Mouse (Mus musculus) spleen, postnatal 0 days (tissue): ENCODE results near the gene Atp8b3. TPM values are rescaled to one million over a fixed set of nuclear protein-coding genes. Genes with fewer than 3 reads are reported as not detected.

ENCODE experiments used
- polyA plus RNA-seq: library from polyadenylated mRNA; unstranded; fragments of >200 nt; fragmentation: Nextera tagmentation; extraction: Ambion mirVana; gene quantifications from 2 replicates; pipeline ENCODE4 v1.2.1, GENCODE M21; 2015

The Atp8b3 gene
- polyA plus RNA-seq = 0.12 and 0.22 TPM in 2 replicates

DNA sequence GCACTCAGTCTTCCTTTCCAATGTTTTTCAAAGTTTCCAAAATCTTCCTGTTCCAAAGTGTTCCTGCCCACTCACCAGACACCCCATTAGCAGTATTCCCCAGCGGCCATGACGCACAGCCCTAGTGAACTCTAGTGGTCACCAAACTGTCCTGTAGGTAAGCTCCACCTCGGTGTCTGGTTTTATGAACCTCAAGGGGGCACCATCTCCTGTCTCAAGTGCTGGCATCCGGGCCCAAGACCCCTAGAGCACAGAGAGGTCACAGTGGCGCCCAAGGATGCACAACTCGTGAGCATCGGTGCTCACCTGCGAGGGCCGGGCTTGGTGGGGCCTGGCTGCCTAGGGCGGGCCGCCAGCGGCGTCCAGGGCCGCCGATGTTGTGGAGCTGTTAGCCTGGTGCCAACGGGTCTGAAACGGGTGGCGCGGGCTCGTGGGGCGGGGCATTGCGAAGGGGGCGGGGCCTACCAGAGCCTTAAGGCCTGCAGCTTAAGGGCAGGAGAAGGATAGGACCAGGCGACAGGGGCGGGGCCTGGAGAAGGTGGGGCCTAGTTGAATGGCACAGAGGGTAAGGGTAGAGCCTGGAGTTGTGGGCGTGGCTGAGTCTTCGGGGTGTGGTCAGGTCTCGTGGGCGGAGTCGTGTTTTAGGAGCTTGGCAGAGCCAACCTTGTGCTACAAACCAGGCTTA lies at the start of gene Atp8b3:
Atp8b3 (minus strand) TSS at position 415 of the 685 bp plus-strand sequence.

DNA sequence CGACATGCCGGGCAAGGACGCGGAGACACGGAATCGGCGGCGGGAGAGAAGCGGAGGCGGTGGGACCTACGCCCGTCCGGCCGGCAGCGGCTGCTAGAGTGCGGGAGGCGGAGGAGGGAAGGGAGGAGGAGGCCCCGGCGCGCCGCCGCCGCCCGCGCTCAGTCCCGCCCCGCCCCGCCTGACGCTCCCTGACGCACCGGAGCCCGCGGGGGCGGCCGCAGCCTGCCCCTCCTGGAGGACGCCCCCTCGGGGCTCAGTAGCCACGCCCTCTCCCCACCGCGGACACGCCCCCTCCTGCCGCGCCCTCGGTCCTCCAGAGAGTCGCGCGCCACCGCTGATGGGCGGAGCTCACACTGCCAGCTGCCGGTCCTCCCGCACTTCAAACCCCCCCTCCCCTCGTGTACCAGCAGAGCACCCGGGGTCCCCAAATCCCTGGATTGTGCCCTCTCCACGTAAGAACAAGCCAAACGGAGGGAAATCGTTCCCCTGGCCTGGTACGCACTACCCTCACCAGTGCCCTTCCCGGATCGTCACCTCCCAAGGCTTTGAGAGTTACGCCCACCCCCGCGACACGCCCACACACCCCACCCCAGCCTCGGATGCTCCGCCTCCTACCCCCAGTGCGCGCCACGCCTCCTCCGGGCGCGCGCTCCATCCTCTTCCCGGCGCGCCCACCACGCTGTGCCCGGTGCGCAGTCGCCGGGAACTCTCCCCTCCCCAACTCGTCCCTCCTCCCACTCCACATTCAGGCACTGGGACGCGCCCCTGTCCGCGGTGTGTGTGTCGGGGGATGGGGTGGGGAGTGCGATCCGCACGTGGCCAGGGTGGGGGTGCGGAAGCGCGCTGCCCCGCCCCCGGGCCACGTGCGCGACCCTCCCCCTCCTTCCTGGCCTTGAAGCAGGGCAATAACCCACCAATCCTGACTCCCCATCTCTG lies 38.5 kb upstream of the Atp8b3 start, which contains the start of gene Klf16:
Klf16 (minus strand) TSS at position 127 of the 936 bp plus-strand sequence.

DNA sequence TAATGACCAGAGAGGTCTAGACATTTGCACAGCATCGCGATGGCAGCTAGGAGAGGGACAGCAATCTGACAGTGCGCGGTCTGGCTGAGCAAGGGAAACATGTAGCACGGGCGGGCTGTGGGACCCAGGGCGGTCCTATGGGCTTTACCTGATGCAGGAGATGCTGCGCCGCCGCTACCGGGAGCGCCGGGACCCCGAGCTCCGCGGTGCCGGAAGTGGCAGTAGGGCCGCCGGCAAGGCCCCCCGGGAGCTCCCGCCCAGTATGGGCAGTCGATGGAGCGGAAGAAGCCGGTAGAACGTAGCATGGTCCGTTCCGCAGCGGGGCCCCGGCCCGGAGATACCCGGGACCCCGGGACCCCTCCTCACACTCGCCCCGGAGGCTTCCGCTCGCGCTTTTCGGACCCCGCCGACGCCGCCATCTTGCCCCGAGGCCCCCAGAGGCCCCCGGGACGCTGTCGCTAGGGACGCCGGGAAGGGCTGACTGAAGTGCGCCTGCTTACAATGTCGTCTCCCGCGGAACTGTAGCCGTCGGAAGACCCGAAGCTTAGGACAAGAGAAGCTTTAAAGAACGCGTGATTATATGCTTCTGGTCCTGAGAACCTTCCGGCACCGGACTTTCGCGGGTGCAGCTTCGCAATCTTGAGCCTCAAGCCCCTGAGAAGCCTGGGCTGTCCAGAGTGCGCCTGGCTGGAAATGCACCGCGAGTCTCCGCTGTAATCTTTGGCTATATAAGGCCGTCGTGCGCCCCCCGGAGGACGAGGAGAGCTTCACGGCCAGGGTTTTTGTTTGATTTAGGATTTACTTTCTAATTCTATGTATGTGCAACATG lies 22.4 kb upstream of the Atp8b3 start, which contains the start of gene Rexo1:
Rexo1 (minus strand) TSS at position 445 of the 829 bp plus-strand sequence.

DNA sequence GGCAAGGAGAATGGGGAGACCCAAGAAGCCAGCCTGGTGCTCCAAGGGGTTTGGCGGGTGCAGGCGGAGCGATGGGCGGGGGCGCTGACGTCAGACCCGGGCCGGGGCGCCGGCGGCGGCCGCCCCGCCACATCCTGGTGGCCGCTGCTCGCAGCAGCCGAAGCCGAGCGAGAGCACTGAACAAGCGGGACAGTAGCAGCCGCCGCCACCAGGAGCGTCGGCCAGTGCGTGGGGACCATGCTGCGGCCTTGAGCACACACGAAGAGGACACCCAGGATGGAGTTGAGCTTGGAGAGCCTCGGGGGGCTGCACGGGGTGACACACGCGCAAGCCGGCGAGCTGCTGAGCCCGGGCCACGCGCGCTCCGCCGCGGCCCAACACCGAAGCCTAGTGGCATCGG lies 44.2 kb downstream of the Atp8b3 start, which contains the start of gene Onecut3:
Onecut3 (plus strand) TSS at position 104 of the 400 bp plus-strand sequence.

Other genes starting within 250 kb of the Atp8b3 start
- gene Rps15, start 246.7 kb downstream of the Atp8b3 start, polyA plus RNA-seq = 877 and 915 TPM in 2 replicates
- gene Apc2, start 243.1 kb downstream of the Atp8b3 start, polyA plus RNA-seq = 0.12 and 0.13 TPM in 2 replicates
- 51.7 and 54.7 TPM in 2 replicates for gene 2310011J03Rik, start 218.6 kb downstream of the Atp8b3 start, polyA plus RNA-seq
- 5.2 and 5.4 TPM in 2 replicates for gene Pcsk4, start 209.6 kb downstream of the Atp8b3 start, polyA plus RNA-seq
- gene Reep6, start 209.2 kb downstream of the Atp8b3 start, polyA plus RNA-seq = 5.7 and 6.7 TPM in 2 replicates
- gene Adamtsl5, start 190.7 kb downstream of the Atp8b3 start, polyA plus RNA-seq = 3.7 and 3.8 TPM in 2 replicates
- 0.12 TPM in 1 of 2 replicates, not detected in the other for gene Plk5, start 182.7 kb downstream of the Atp8b3 start, polyA plus RNA-seq
- gene Mex3d, start 151.5 kb downstream of the Atp8b3 start, polyA plus RNA-seq = 2.8 TPM in 2 replicates
- 57.4 and 67.9 TPM in 2 replicates for gene Mbd3, start 139.6 kb downstream of the Atp8b3 start, polyA plus RNA-seq
- gene Uqcr11, start 132.3 kb downstream of the Atp8b3 start, polyA plus RNA-seq = 586 and 595 TPM in 2 replicates
- gene Tcf3, start 105.5 kb downstream of the Atp8b3 start, polyA plus RNA-seq = 82.3 and 82.6 TPM in 2 replicates
- not detected in 2 replicates for gene Onecut3, start 44.3 kb downstream of the Atp8b3 start, polyA plus RNA-seq
- gene Rexo1, start 22.4 kb upstream of the Atp8b3 start, polyA plus RNA-seq = 13.4 and 14.4 TPM in 2 replicates
- gene Klf16, start 38.2 kb upstream of the Atp8b3 start, polyA plus RNA-seq = 16.4 and 16.8 TPM in 2 replicates
- gene Abhd17a, start 51.2 kb upstream of the Atp8b3 start, polyA plus RNA-seq = 69.6 and 77.5 TPM in 2 replicates
- gene Scamp4, start 63.7 kb upstream of the Atp8b3 start, polyA plus RNA-seq = 39.0 and 42.3 TPM in 2 replicates
- 5.7 and 6.3 TPM in 2 replicates for gene Adat3, start 63.8 kb upstream of the Atp8b3 start, polyA plus RNA-seq
- 0.82 and 1.6 TPM in 2 replicates for gene Gm49322, start 66.9 kb upstream of the Atp8b3 start, polyA plus RNA-seq
- gene Csnk1g2, start 83.7 kb upstream of the Atp8b3 start, polyA plus RNA-seq = 67.7 and 75.0 TPM in 2 replicates
- gene Btbd2, start 117.9 kb upstream of the Atp8b3 start, polyA plus RNA-seq = 16.3 and 18.7 TPM in 2 replicates
- 108 and 112 TPM in 2 replicates for gene Mknk2, start 139.0 kb upstream of the Atp8b3 start, polyA plus RNA-seq
- gene Mob3a, start 162.9 kb upstream of the Atp8b3 start, polyA plus RNA-seq = 27.5 and 34.4 TPM in 2 replicates
- 12.1 and 16.9 TPM in 2 replicates for gene Izumo4, start 163.1 kb upstream of the Atp8b3 start, polyA plus RNA-seq
- 24.1 and 30.9 TPM in 2 replicates for gene Ap3d1, start 203.1 kb upstream of the Atp8b3 start, polyA plus RNA-seq
- 10.4 and 11.4 TPM in 2 replicates for gene Dot1l, start 216.1 kb upstream of the Atp8b3 start, polyA plus RNA-seq